Mouse (Mus musculus) kidney, postnatal 10 days (tissue): ENCODE measurements at regions not wholly inside any gene's neighbourhood (a gene's known extent, or its start where the extent isn't known, plus 50 kb on each side); places are given as distances from the start of the nearest gene placed in this dataset.

ENCODE experiments used
- DNase-seq: peaks from one replicate; pipeline ENCODE4 v3.0.0; 2021; ENCODE audit warnings: mixed read lengths

- DNase-seq, result no peak
Measured at GRCm38 (mm10) chr7:77933366-77933765, 804.4 kb downstream of the Ntrk3 start.

DNA sequence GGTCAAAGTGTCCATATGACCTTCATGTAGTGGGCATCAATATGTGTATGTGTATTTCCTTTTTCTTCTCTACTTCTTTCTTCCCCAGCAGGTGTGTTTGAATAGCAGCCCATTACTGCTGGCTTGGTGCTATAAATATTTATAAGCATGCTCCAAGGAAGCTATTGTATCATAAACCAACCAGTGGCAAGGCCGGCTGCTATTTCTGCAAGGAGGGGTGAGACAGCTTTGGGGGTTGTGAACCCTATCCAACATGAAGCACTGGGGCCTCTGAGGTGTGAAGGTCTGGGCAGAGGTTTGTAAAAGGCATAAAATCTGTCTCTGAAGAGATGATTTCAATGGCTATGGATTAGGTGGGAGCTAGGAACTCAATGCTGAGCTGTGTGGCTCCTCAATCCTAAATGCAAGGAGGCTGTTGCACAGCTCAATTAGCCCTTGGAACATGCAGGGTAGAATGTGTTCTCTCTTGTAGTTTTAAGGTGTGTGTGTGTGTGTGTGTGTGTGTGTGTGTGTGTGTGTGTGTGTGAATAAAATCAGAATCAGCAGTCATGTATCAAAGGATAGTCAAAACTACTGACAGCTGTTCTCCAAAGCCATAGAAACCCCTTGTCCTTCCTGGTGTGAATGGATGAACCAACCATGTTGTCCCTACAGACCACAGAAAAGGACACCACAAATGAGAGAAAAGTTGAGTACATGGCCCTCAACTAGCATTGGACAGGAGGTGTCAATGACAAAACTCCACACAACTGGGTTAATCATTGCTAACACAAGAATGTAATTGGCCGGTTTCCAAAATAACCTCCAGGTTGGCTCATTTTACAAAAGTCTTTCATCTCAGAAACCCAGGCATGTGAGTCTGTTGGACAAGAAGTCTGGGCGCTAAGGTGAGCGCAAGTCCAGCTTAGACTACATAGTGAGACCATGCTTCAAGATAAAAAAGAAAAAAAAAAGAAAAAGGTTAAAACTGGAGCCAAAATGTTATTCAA, 809.0 kb downstream of the Ntrk3 start:
- DNase-seq, result peak; percentile 24

DNA sequence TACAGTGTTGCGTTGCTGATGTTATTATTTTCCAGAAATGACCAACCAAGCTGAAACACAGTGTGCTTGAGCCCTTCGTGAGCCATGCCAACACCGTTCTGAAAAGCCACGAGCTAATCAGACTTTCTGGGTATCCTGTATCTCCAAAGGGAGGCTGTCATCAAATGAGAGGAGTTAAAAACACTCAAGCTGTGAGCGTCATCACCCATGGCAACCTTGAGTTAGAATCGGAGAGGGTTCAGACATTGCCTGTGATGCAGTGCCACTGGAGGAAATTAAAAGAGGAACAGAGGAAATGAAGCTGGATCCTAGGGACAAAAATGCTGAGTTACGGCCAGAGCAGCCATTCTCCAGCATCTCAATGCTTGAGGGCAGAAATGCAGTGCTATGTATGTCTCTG, 838.6 kb downstream of the Ntrk3 start:
- DNase-seq, result no peak

- no peak for DNase-seq
Measured at GRCm38 (mm10) chr7:77888543-77888942, 849.3 kb downstream of the Ntrk3 start.

GRCm38 (mm10) chr7:77882605-77883354, 855.0 kb downstream of the Ntrk3 start:
- DNase-seq, result no peak

DNA sequence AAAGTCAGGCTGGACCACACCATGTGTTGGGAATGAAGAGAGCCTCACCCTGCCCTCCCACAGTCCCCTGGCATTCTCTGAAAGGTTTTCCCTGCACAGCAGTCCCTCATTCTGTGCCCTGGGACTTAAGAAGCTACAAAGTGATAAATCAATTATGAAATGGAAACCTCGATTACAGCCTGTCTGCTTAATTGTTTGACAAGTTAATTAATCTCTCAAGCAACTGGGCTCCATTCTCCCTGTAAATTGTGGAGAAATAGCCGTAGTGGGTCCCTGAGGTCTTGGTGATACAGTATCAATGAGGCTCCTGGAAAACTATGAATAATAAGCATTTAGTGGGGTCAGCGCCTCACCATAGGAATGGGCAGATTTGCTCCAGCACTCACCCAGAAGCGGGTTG, 870.3 kb downstream of the Ntrk3 start:
- DNase-seq, result no peak

DNA sequence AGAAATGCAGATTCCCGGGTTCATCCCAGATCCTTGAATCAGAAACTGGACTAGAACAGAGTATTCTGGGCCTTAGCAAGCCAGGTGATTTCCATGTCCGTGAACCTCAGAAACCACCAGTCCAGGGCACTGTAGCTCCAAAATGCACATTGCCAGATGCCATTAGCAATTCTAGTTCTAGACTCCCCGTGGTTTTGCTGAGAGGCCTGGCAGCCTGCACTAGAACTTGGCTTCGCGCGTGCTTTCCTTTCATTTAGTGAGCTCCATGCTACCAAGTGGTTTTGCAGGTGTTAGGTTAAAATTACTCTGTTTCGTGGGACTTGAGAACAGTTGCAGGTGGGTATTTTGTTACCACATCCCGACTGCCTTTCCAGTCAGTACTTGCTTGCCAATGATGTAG, 876.0 kb downstream of the Ntrk3 start:
- no peak for DNase-seq

GRCm38 (mm10) chr7:77858436-77858835, 879.4 kb downstream of the Ntrk3 start:
- DNase-seq, result no peak

DNA sequence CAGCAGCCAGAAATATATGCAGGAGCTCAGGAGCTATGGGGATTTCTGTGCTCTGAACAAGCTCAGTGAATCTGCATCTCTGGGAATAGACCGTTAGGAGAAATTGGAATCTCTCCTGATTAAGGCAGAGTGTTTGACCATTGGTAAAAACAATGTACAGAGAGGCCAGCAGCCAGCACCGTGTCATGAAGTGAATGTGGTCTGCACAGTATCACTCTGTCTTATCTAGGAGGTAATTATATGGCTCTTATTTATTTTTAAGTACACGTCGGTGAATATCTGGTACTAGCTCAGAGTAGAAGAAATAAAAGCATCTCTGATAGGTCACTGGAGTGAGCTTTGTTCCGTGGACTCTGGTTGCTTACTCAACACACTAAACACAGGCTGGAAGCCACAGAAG, 879.8 kb downstream of the Ntrk3 start:
- no peak for DNase-seq

- no peak for DNase-seq
Measured at GRCm38 (mm10) chr7:77855653-77856239, 882.1 kb downstream of the Ntrk3 start.

GRCm38 (mm10) chr7:77855077-77855476, 882.7 kb downstream of the Ntrk3 start:
- no peak for DNase-seq

DNA sequence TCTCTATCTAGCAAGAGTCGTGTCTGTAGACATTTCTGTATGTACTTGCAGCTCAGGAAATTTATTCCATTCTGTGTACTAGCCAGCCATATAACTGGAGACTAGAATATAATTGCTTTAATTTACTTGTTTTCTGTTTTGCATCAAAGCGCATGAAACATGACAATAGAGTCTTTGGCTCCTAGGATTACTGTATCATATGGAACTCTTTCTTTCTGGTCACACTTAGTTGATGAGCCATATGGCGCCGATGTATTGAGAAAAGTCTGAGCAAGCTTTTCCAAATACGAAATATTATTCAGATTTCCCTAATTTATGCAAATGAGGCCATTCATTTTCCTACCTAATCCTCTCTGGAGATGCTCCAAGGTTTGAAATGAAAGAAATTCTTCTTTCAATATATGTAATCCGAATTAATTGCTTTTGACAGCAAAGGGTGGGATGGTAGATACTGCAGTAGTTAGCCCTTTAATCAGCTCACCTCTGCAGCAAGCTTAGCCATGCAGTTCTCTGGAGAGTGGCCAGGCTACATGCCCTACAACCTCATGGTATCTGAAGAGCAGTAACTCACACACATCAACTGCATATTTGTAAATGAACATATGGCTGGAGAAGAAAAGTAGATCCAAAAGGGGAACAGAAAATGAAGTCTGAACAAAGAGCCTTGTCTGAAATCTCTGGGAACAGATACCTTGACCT, 913.4 kb downstream of the Ntrk3 start:
- DNase-seq, result no peak

GRCm38 (mm10) chr7:77812052-77812903, 925.5 kb downstream of the Ntrk3 start:
- DNase-seq, result peak; percentile 9

DNA sequence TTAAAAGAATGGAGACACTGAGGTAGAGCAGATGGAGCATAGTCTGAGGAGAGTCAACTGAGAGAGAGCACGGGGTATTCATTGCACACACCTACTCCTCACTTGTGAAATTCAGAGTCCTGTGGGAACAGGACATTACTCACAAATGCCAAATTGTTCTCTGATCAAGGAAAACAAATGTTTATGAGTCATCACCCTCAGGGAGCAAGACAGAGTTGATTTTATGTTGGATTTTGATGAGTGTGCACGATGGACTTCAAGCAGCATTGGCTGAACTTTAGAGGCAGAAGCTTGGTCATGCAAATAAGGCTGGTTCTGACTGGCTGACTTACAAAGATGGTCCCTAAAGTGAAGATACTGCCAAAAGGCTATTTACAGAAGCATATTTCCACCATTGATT, 951.0 kb downstream of the Ntrk3 start:
- no peak for DNase-seq

DNA sequence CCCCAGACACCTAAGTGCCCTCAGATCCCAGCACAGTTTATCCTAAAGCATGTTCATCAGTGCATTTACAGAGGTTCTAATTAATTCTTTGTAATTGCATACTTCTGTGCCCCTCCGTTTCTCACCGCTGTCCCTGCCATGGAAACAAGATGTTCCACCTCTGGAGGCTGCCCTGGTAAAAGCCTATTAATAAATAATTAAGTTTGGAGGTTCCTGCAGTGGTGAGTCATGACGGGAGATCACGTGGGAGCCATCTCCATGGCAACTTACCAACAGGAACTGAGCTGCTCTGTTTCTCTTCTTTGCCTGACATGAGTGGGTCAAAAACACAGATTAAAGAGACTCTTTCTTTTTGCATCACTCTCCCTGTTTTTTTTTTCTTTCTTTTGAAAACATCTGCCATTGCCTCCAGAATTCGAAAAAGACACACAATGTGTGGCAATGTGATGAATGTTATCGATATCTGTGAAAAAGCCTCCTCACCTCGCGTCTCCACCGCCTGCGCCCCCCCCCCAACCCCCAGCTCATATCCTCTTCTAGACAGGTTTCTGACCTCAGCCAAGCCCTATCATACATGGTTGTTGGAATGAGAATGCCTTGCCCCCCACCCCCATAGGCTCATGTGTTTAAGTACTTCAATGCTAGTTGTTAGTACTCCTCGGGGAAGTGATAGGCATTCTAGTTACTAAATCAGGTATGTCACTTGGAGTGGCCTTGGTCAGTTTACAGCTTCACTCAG, 965.9 kb downstream of the Ntrk3 start:
- peak; percentile 53 for DNase-seq

DNA sequence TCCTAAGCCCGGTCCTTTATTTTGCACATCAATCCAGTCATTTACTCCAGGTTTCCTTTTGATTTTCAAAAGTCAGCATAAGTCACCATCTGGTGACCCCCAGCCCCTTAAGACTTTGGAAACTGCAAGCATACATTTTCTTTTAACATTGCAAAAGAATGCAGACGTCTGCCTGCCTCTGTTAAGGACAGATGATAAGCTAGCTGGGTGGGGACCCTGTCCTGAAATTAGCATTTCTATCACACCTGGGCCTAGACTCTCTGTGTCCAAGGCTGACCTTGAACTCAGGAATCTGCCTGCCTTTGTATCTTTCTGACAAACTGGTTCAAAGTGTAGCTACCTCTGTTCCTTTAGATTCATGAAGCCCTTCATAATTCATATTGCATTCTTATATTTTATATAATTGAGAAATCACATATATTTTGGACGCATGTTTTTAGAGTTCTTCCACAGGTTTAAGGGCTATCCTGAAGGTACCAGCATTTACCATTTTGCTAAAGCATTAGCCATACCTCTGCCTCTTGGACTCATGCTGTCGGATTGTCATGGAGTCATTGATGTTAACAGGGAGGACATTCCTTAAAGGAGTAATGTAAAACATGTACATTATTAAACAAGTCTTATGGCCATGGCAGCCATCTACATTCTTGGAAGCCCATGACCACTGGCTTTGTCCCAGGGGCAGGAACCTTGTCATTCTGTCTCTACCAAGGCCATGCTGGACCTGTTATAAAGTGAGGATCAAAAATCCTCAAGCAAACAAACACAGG, 998.6 kb downstream of the Ntrk3 start:
- DNase-seq, result no peak
